Mouse (Mus musculus) CH12.LX (cell line): ENCODE results near the gene Gm960.

Source experiments
- BHLHE40 ChIP-seq: IDR thresholded peaks from 2 replicates; pipeline ENCODE4 v1.6.1; 2011; ENCODE audit warnings: mild to moderate bottlenecking, low read depth, low read length, improper control_type of control experiment
- CTCF ChIP-seq, 2 experiments: IDR thresholded peaks in 1 of 2; conservative IDR thresholded peaks in 1 of 2; 2 replicates each; pipeline ENCODE4 v1.5.1; 2011 to 2012; ENCODE audit warnings: low read depth in 2 of 2, low read length in 2 of 2, improper control_type of control experiment in 1 of 2, inconsistent platforms in 1 of 2, mild to moderate bottlenecking in 1 of 2, moderate library complexity in 1 of 2
- ELF1 ChIP-seq: IDR thresholded peaks from 2 replicates; pipeline ENCODE4 v1.6.1; 2014; ENCODE audit warnings: low read depth, mild to moderate bottlenecking, inconsistent platforms, low read length, improper control_type of control experiment
- HCFC1 ChIP-seq: IDR thresholded peaks from 2 replicates; pipeline ENCODE4 v1.6.1; 2012; ENCODE audit warnings: low read depth, mild to moderate bottlenecking, inconsistent platforms, low read length, improper control_type of control experiment
- JUN ChIP-seq: IDR thresholded peaks from 2 replicates; pipeline ENCODE4 v1.6.1; 2011; ENCODE audit warnings: low read depth, mild to moderate bottlenecking, low read length, improper control_type of control experiment, moderate library complexity; ENCODE audit not compliant: insufficient read depth
- JUND ChIP-seq: conservative IDR thresholded peaks from 2 replicates; pipeline ENCODE4 v1.6.1; 2011; ENCODE audit warnings: low read depth, low read length, improper control_type of control experiment
- MEF2A ChIP-seq: IDR thresholded peaks from 2 replicates; pipeline ENCODE4 v1.6.1; 2014; ENCODE audit warnings: low read depth, mild to moderate bottlenecking, inconsistent platforms, low read length, improper control_type of control experiment, borderline replicate concordance
- MYC ChIP-seq: IDR thresholded peaks from 2 replicates; pipeline ENCODE4 v1.6.1; 2011; ENCODE audit warnings: low read depth, mild to moderate bottlenecking, improper control_type of control experiment, low read length
- POLR2A ChIP-seq: IDR thresholded peaks from 2 replicates; pipeline ENCODE4 v1.6.1; 2011; ENCODE audit warnings: low read depth, mild to moderate bottlenecking, improper control_type of control experiment, low read length
- SIN3A ChIP-seq: IDR thresholded peaks from 2 replicates; pipeline ENCODE4 v1.6.1; 2012; ENCODE audit warnings: low read length, improper control_type of control experiment, inconsistent platforms
- TBP ChIP-seq: conservative IDR thresholded peaks from 2 replicates; pipeline ENCODE4 v1.6.1; 2011; ENCODE audit warnings: low read depth, low read length, improper control_type of control experiment
- ZC3H11A ChIP-seq: IDR thresholded peaks from 2 replicates; pipeline ENCODE4 v1.6.1; 2012; ENCODE audit warnings: low read depth, mild to moderate bottlenecking, inconsistent platforms, low read length, improper control_type of control experiment
- ZMIZ1 ChIP-seq: IDR thresholded peaks from 2 replicates; pipeline ENCODE4 v1.6.1; 2012; ENCODE audit warnings: low read depth, mild to moderate bottlenecking, inconsistent platforms, low read length, improper control_type of control experiment

DNA sequence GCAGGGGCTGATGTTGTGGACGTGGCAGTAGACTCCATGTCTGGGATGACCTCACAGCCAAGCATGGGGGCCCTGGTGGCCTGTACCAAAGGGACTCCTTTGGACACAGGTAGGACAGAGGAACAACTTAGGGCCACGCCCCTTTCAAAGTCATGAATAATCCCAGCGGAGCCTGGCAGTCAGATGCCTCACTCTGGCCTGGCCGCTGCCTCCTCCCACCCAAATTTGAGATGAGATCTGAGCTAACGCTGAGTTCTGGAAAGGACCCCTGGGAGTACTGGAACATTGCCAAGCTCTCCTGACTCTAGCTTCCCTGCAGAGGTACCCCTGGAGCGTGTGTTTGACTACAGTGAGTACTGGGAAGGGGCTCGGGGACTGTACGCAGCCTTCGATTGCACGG lies 79.0 kb downstream of the Gm960 start:
- TF ChIP-seq CTCF (conservative IDR thresholded peaks at IDR 0.05 in 1 of 2, IDR thresholded peaks at IDR 0.05 in 1 of 2; ENCODE audit: low read depth in 2 of 2, low read length in 2 of 2) (no peak), SIN3A (no peak), JUN (no peak), MYC (no peak), POLR2A (no peak), ELF1 (no peak), MEF2A (no peak), HCFC1 (no peak), JUND (no peak), ZC3H11A (no peak), ZMIZ1 (no peak), TBP (no peak), BHLHE40 (no peak)
